ENCODE assay signal across 11 mouse cellular contexts in genomic region chr14:24586133-24586908, GRCm38 (mm10).
DNase-seq lines count a peak whose midpoint lies in the region; ATAC-seq and TF ChIP-seq lines count a peak whose summit lies in the region.
"Had no signal": no experiment of that assay in that cellular context is flagged by ENCODE, and none has a peak within 500 bp of the region (broad histone marks: within the 10 kb centered on the region; RNA-seq: fewer than 3 reads in every experiment).

No protein-coding gene starts in this region.

- no peak overlapping the region for H3K4me3 ChIP-seq in forebrain, embryonic 12.5 days (replicated peaks)
- H3K4me3 ChIP-seq in forebrain, embryonic 11.5 days (ENCODE audit: low read depth, low read length) = no peak overlapping the region
- no peak overlapping the region for H3K4me3 ChIP-seq in lung, embryonic 14.5 days (ENCODE audit: low read depth, low read length)
- no peak overlapping the region for H3K4me3 ChIP-seq in neural tube, embryonic 15.5 days (replicated peaks)

- no peak overlapping the region for H3K9ac ChIP-seq in forebrain, embryonic 12.5 days
- no peak overlapping the region for H3K9ac ChIP-seq in forebrain, embryonic 11.5 days (ENCODE audit: low read length)
- no peak overlapping the region for H3K9ac ChIP-seq in lung, embryonic 14.5 days
- no peak overlapping the region for H3K9ac ChIP-seq in neural tube, embryonic 15.5 days (replicated peaks)

- no peaks in the 10 kb centered on the region for H3K4me1 ChIP-seq in forebrain, embryonic 12.5 days
- H3K4me1 ChIP-seq in forebrain, embryonic 11.5 days (replicated peaks; ENCODE audit: control insufficient read depth, insufficient read depth, low read length) = 0 out of 2 replicates have a peak, but pooled peaks cover 2% of the 10 kb centered on the region
- no peaks in the 10 kb centered on the region; the same call in 1 of the 2 replicates for H3K4me1 ChIP-seq in lung, embryonic 14.5 days (ENCODE audit: insufficient read depth)
- peaks cover 17% of the 10 kb centered on the region for H3K4me1 ChIP-seq in neural tube, embryonic 15.5 days

- 71% methylated on average over 7 of the region's 7 CpGs for WGBS in forebrain, embryonic 12.5 days
- WGBS in forebrain, embryonic 11.5 days = 65% methylated on average over 7 of the region's 7 CpGs
- 56% methylated on average over 7 of the region's 7 CpGs for WGBS in lung, embryonic 14.5 days
- 51% methylated on average over 7 of the region's 7 CpGs for WGBS in neural tube, embryonic 15.5 days

- 0 out of 2 replicates have a peak, but pooled peaks cover 4% of the 10 kb centered on the region for H3K9me3 ChIP-seq in forebrain, embryonic 12.5 days
- no peaks in the 10 kb centered on the region for H3K9me3 ChIP-seq in forebrain, embryonic 11.5 days (ENCODE audit: control insufficient read depth, low read length)
- no peaks in the 10 kb centered on the region for H3K9me3 ChIP-seq in lung, embryonic 14.5 days (ENCODE audit: low read depth, low read length)
- H3K9me3 ChIP-seq in neural tube, embryonic 15.5 days (replicated peaks) = no peaks in the 10 kb centered on the region

- no peak for ATAC-seq in forebrain, embryonic 12.5 days (ENCODE audit: low FRiP score)
- ATAC-seq in forebrain, embryonic 11.5 days (replicated peaks; ENCODE audit: low FRiP score) = no peak
- no peak for ATAC-seq in lung, embryonic 14.5 days (ENCODE audit: insufficient read depth)
- peak; percentile 87 for ATAC-seq in granulocyte monocyte progenitor cell, adult 5-6 weeks (replicated peaks; ENCODE audit: poor library complexity, severe bottlenecking)
- peak; percentile 49 for ATAC-seq in neural tube, embryonic 15.5 days (ENCODE audit: low FRiP score)
- ATAC-seq: activated CD4-positive, CD25-positive, alpha-beta regulatory T cell, adult 4 months had no signal

- no peaks in the 10 kb centered on the region for H3K36me3 ChIP-seq in forebrain, embryonic 12.5 days (replicated peaks)
- H3K36me3 ChIP-seq in forebrain, embryonic 11.5 days (ENCODE audit: control insufficient read depth, insufficient read depth, low read length) = no peaks in the 10 kb centered on the region
- no peaks in the 10 kb centered on the region for H3K36me3 ChIP-seq in lung, embryonic 14.5 days (ENCODE audit: insufficient read depth)
- no peaks in the 10 kb centered on the region for H3K36me3 ChIP-seq in neural tube, embryonic 15.5 days

- DNase-seq in forebrain, embryonic 11.5 days (ENCODE audit: low spot score) = no peak
- DNase-seq in lung, embryonic 14.5 days = peak; percentile 11
- DNase-seq in lung, postnatal 14 days = no peak
- DNase-seq in testis, postnatal 14 days (ENCODE audit: low spot score) = no peak
- DNase-seq in adrenal gland, postnatal 25 days = no peak
- DNase-seq: B cell, adult 2 months had no signal

- peak; percentile 43 for TF ChIP-seq CTCF in lung, embryonic 14.5 days (IDR thresholded peaks at IDR 0.05; ENCODE audit: low read depth)

- 0 out of 2 replicates have a peak overlapping the region, but pooled peaks have one; percentile 51 for H3K27ac ChIP-seq in forebrain, embryonic 12.5 days
- H3K27ac ChIP-seq in forebrain, embryonic 11.5 days (ENCODE audit: low read depth, low read length) = no peak overlapping the region
- no peak overlapping the region for H3K27ac ChIP-seq in lung, embryonic 14.5 days (ENCODE audit: low read depth)
- H3K27ac ChIP-seq in neural tube, embryonic 15.5 days (replicated peaks) = peak overlapping the region; percentile 90
- H3K27ac ChIP-seq: macrophage had no signal

- no peak overlapping the region for H3K4me2 ChIP-seq in forebrain, embryonic 12.5 days
- no peak overlapping the region for H3K4me2 ChIP-seq in forebrain, embryonic 11.5 days (ENCODE audit: low read depth, low read length, severe bottlenecking)
- H3K4me2 ChIP-seq in lung, embryonic 14.5 days = no peak overlapping the region
- H3K4me2 ChIP-seq in neural tube, embryonic 15.5 days = no peak overlapping the region

- no peaks in the 10 kb centered on the region for H3K27me3 ChIP-seq in forebrain, embryonic 12.5 days
- no peaks in the 10 kb centered on the region for H3K27me3 ChIP-seq in forebrain, embryonic 11.5 days (ENCODE audit: control insufficient read depth, insufficient read depth, low read length)
- H3K27me3 ChIP-seq in lung, embryonic 14.5 days (ENCODE audit: insufficient read depth, low read length) = no peaks in the 10 kb centered on the region
- H3K27me3 ChIP-seq in neural tube, embryonic 15.5 days (replicated peaks) = no peaks in the 10 kb centered on the region

Comparison
In these comparisons a context has a peak if more than half of its experiments do, and no peak if none do; other contexts are left out.
1. H3K27ac ChIP-seq: peak in forebrain, embryonic 12.5 days (single experiment) and neural tube, embryonic 15.5 days (single experiment); none in forebrain, embryonic 11.5 days (single experiment) and lung, embryonic 14.5 days (single experiment).
2. ATAC-seq: peak in granulocyte monocyte progenitor cell, adult 5-6 weeks (single experiment) and neural tube, embryonic 15.5 days (single experiment); none in forebrain, embryonic 12.5 days (single experiment), forebrain, embryonic 11.5 days (single experiment) and lung, embryonic 14.5 days (single experiment).